ENCODE assay signal across 12 mouse cellular contexts in the genomic region with DNA sequence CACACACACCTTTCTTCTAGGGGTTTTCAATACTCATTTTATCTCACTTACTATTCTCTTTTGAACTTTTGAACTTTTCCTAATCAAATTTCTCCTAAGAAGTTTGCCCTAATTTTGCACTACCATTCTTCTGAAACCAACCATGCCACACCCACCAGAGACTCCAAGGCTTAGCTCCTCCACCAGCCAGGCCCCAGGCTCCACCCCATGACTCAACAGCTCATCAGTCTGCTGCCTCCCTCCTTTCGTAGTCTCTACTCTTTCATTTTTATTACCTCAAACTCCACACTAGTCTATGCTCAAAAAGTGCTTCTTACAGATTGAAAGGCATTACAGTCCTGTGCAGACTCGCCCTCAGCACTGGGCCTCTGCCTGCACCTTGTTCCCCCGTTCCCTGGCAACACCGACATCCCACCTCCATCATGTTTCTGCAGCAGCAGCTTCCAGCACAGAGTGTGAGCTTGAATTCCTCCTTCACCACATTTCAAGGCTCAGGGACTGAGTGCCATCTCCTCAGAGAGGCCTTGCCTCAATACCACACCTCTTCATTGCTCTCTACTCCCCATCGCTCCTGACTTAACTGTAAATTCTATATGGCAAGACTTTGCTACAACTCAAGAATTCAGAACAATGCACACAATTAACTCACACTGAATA. TPM values are rescaled to one million over a fixed set of nuclear protein-coding genes. Genes with fewer than 3 reads are reported as not detected.
DNase-seq lines count a peak whose midpoint lies in the region; ATAC-seq lines count a peak whose summit lies in the region.
"Had no signal": no experiment of that assay in that cellular context is flagged by ENCODE, and none has a peak within 500 bp of the region (broad histone marks: within the 10 kb centered on the region; RNA-seq: fewer than 3 reads in every experiment).

No protein-coding gene starts in this region.

- H3K4me1 ChIP-seq in liver, embryonic 13.5 days (replicated peaks) = peaks cover 12% of the 10 kb centered on the region
- H3K4me1 ChIP-seq: embryonic facial prominence, embryonic 10.5 days; lung, embryonic 15.5 days had no signal

- no peak overlapping the region for H3K9ac ChIP-seq in liver, embryonic 13.5 days
- H3K9ac ChIP-seq: lung, embryonic 15.5 days had no signal

- H3K36me3 ChIP-seq in liver, embryonic 13.5 days = no peaks in the 10 kb centered on the region

- 72% methylated on average over 5 of the region's 5 CpGs for WGBS in liver, embryonic 13.5 days (ENCODE audit: insufficient replicate concordance)

- H3K27me3 ChIP-seq in liver, embryonic 13.5 days = no peaks in the 10 kb centered on the region
- H3K27me3 ChIP-seq: lung, embryonic 15.5 days had no signal

- peak overlapping the region; percentile 35 for H3K4me3 ChIP-seq in liver, embryonic 13.5 days (replicated peaks)
- H3K4me3 ChIP-seq: embryonic facial prominence, embryonic 10.5 days; lung, embryonic 15.5 days had no signal

- peak; percentile 90 for ATAC-seq in liver, embryonic 13.5 days (ENCODE audit: low read depth)
- no peak for ATAC-seq in CD4-positive, CD25-positive, alpha-beta regulatory T cell, adult 4 months

- peak; percentile 70 for DNase-seq in adrenal gland, adult 2 months
- DNase-seq in adrenal gland, postnatal 4 days (ENCODE audit: low spot score in 2 of 2) = no peak
- DNase-seq in lung, postnatal 36 days = peak; percentile 11
- DNase-seq in lung, postnatal 14 days = no peak
- peak; percentile 69 for DNase-seq in liver, embryonic 13.5 days
- no peak for DNase-seq in neural tube, embryonic 10.5 days (ENCODE audit: extremely low spot score, low spot score)
- no peak for DNase-seq in right cerebral cortex, postnatal 4 days
- DNase-seq: kidney, adult 8-10 months; spleen, adult 18-20 months had no signal

- H3K4me2 ChIP-seq in liver, embryonic 13.5 days = peak overlapping the region; percentile 46
- H3K4me2 ChIP-seq: lung, embryonic 15.5 days had no signal

- H3K27ac ChIP-seq in liver, embryonic 13.5 days = peak overlapping the region; percentile 58; the same call in 1 of the 2 replicates
- H3K27ac ChIP-seq: embryonic facial prominence, embryonic 10.5 days; lung, embryonic 15.5 days had no signal

- H3K9me3 ChIP-seq in liver, embryonic 13.5 days (replicated peaks) = no peaks in the 10 kb centered on the region
- H3K9me3 ChIP-seq: embryonic facial prominence, embryonic 10.5 days; lung, embryonic 15.5 days had no signal

RNA-seq across cellular contexts. Expression of gene Ccdc141, which starts 30.6 kb away (rescaled TPM):
- total RNA-seq in adrenal gland, adult 2 months (2021) = 1 to 10 TPM; 5.7 to 6.7 TPM
- polyA plus RNA-seq in adrenal gland, adult 2 months (2012; rRNA removed) = 1.0 and 1.9 TPM in 2 replicates
- total RNA-seq in adrenal gland, postnatal 4 days (2021) = 10 to 100 TPM; 19.3 to 21.7 TPM
- polyA plus RNA-seq in liver, embryonic 13.5 days (2015; fragmentation: Nextera tagmentation; extraction: Ambion mirVana) = 1.0 and 1.1 TPM in 2 replicates
- 1 to 10 TPM; 1.6 to 4.8 TPM for polyA plus RNA-seq in CD4-positive, CD25-positive, alpha-beta regulatory T cell, adult 4 months (2017; shearing (Covaris generic))

Comparison
In these comparisons a context has a peak if more than half of its experiments do, and no peak if none do; other contexts are left out.
1. DNase-seq: peak in adrenal gland, adult 2 months (single experiment), lung, postnatal 36 days (single experiment) and liver, embryonic 13.5 days (single experiment); none in adrenal gland, postnatal 4 days (0 of 2), lung, postnatal 14 days (single experiment), neural tube, embryonic 10.5 days (single experiment) and right cerebral cortex, postnatal 4 days (single experiment).